Mouse (Mus musculus) forebrain, embryonic 11.5 days (tissue): ENCODE results near the gene Ufl1. TPM values are rescaled to one million over a fixed set of nuclear protein-coding genes. Genes with fewer than 3 reads are reported as not detected.

Experiments
- ATAC-seq: fragments of 200-750 bp; cut with Nextera tagmentation; replicated peaks from 2 replicates; pipeline ENCODE4 v1.8.0; 2017; ENCODE audit warnings: moderate TSS enrichment; ENCODE audit not compliant: low FRiP score
- DNase-seq: peaks from one replicate; pipeline ENCODE4 v3.0.0-alpha.2; 2017; ENCODE audit warnings: low spot score
- H3K27ac ChIP-seq: fragments of 300-500 bp; sonication (generic); 2 replicates; pipeline ENCODE4 v1.5.1; 2014; ENCODE audit warnings: low read depth, low read length
- H3K27me3 ChIP-seq: fragments of 300-500 bp; sonication (generic); 2 replicates; pipeline ENCODE4 v1.6.1; 2014; ENCODE audit warnings: mild to moderate bottlenecking, low read length, mixed read lengths; ENCODE audit not compliant: control insufficient read depth, insufficient read depth
- H3K36me3 ChIP-seq: fragments of 300-500 bp; sonication (generic); 2 replicates; pipeline ENCODE4 v1.6.1; 2014; ENCODE audit warnings: mild to moderate bottlenecking, low read length, moderate library complexity, mixed read lengths; ENCODE audit not compliant: control insufficient read depth, insufficient read depth
- H3K4me1 ChIP-seq: fragments of 300-500 bp; sonication (generic); replicated peaks from 2 replicates; pipeline ENCODE4 v1.6.1; 2014; ENCODE audit warnings: low read length, mixed read lengths; ENCODE audit not compliant: control insufficient read depth, insufficient read depth
- H3K4me2 ChIP-seq: fragments of 300-500 bp; sonication (generic); 2 replicates; pipeline ENCODE4 v1.6.1; 2014; ENCODE audit warnings: low read depth, mild to moderate bottlenecking, low read length, moderate library complexity, mixed read lengths; ENCODE audit not compliant: severe bottlenecking
- H3K4me3 ChIP-seq: fragments of 300-500 bp; sonication (generic); 2 replicates; pipeline ENCODE4 v1.5.1; 2014; ENCODE audit warnings: low read depth, low read length
- H3K9ac ChIP-seq: fragments of 300-500 bp; sonication (generic); 2 replicates; pipeline ENCODE4 v1.6.1; 2014; ENCODE audit warnings: low read length
- H3K9me3 ChIP-seq: fragments of 300-500 bp; sonication (generic); 2 replicates; pipeline ENCODE4 v1.6.1; 2016; ENCODE audit warnings: low read length, mixed read lengths; ENCODE audit not compliant: control insufficient read depth
- WGBS: fragments of 180-500 bp; shearing (Covaris S2); extraction: QIAGEN DNeasy Blood & Tissue Kit; methylation state at CpG from one replicate; pipeline ENCODE4 v1.1.7; 2014; 5-methylcytosine and 5-hydroxymethylcytosine counted together
- polyA plus RNA-seq: library from polyadenylated mRNA; unstranded; fragments of >200 nt; fragmentation: Nextera tagmentation; extraction: Ambion mirVana; gene quantifications from 2 replicates; pipeline ENCODE4 v1.2.1, GENCODE M21; 2014

Ufl1 gene
- polyA plus RNA-seq, 1 experiment from 2014 or later = 43.2 TPM

DNA sequence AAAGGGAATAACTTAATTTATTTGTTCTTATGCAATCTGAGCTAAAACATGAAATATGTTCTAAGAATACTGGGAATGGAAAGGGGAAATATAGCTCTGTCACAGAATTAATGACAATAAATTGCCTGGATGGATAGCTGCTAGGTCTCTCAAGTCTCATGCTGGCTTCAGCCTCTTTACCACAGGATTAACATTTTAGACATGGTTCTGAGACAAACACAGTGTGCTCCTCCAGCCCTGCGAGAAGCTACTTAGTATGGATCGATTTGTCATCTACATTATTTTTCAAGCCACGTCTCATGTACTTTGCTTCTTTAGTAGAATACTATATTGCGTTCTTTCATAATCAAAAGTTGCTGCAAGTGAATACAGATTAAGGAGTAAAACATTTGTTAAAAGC is 75.5 kb downstream of the Ufl1 start:
- Histone ChIP-seq H3K27ac (no peak overlapping the region), H3K9me3 (no peaks in the 10 kb centered on the region), H3K4me1 (no peaks in the 10 kb centered on the region), H3K36me3 (no peaks in the 10 kb centered on the region), H3K9ac (no peak overlapping the region), H3K4me2 (no peak overlapping the region), H3K4me3 (no peak overlapping the region), H3K27me3 (no peaks in the 10 kb centered on the region)
- no peak for ATAC-seq
- no peak for DNase-seq
- WGBS = 75% methylated on average over 4 of the region's 4 CpGs

Other genes starting within 250 kb of the Ufl1 start
- not detected in 2 replicates for gene Fhl5, start 38.9 kb downstream of the Ufl1 start, polyA plus RNA-seq